Mouse (Mus musculus): ENCODE measurements around the gene Cox17.
A peak's percentile ranks its signal among the peaks of the same experiment; 100 is the strongest.
"Not testable (repeated sequence)": the region's sequence is repeated elsewhere in the genome, so short reads cannot be mapped to it uniquely, and the experiment has no call there.

Cox17 gene

GRCm38 (mm10) chr16:38346529-38347325, at the start of gene Cox17, which contains the start of gene Gm21987:
Gene Cox17, plus strand, starts transcription at chr16:38346991.
Gene Gm21987, plus strand, starts transcription at chr16:38347040.
- peak; percentile 98 for DNase-seq (ENCODE audit: low spot score)

GRCm38 (mm10) chr16:38298410-38298809, 48.4 kb upstream of the Cox17 start:
- DNase-seq (ENCODE audit: low spot score), result no peak

GRCm38 (mm10) chr16:38302367-38302766, 44.4 kb upstream of the Cox17 start:
- no peak for DNase-seq (ENCODE audit: low spot score)

GRCm38 (mm10) chr16:38304460-38305194, 42.2 kb upstream of the Cox17 start:
- DNase-seq (ENCODE audit: low spot score), result no peak

GRCm38 (mm10) chr16:38306571-38307220, 40.1 kb upstream of the Cox17 start:
- DNase-seq (ENCODE audit: low spot score), result no peak

GRCm38 (mm10) chr16:38307221-38307605, 39.6 kb upstream of the Cox17 start:
- DNase-seq (ENCODE audit: low spot score), result no peak

- no peak for DNase-seq (ENCODE audit: low spot score)
Measured at GRCm38 (mm10) chr16:38307651-38308050, 39.1 kb upstream of the Cox17 start.

GRCm38 (mm10) chr16:38308195-38308594, 38.6 kb upstream of the Cox17 start:
- DNase-seq (ENCODE audit: low spot score), result no peak

GRCm38 (mm10) chr16:38318492-38318891, 28.3 kb upstream of the Cox17 start:
- no peak for DNase-seq (ENCODE audit: low spot score)

GRCm38 (mm10) chr16:38319087-38319486, 27.7 kb upstream of the Cox17 start:
- DNase-seq (ENCODE audit: low spot score), result no peak

GRCm38 (mm10) chr16:38321452-38321935, 25.3 kb upstream of the Cox17 start:
- peak; percentile 82 for DNase-seq (ENCODE audit: low spot score)

- DNase-seq (ENCODE audit: low spot score), result no peak
Measured at GRCm38 (mm10) chr16:38324311-38324710, 22.5 kb upstream of the Cox17 start.

GRCm38 (mm10) chr16:38326778-38327397, 19.9 kb upstream of the Cox17 start:
- DNase-seq (ENCODE audit: low spot score), result no peak

GRCm38 (mm10) chr16:38329340-38329739, 17.5 kb upstream of the Cox17 start:
- DNase-seq (ENCODE audit: low spot score), result no peak

GRCm38 (mm10) chr16:38334431-38334830, 12.4 kb upstream of the Cox17 start:
- no peak for DNase-seq (ENCODE audit: low spot score)

GRCm38 (mm10) chr16:38338077-38338476, 8.7 kb upstream of the Cox17 start:
- DNase-seq (ENCODE audit: low spot score), result not testable (repeated sequence)

GRCm38 (mm10) chr16:38341396-38342324, 5.1 kb upstream of the Cox17 start, which contains the start of gene Maats1:
Gene Maats1, minus strand, starts transcription at chr16:38342143.
- DNase-seq (ENCODE audit: low spot score), result peak; percentile 94

- DNase-seq (ENCODE audit: low spot score), result peak; percentile 81
Measured at GRCm38 (mm10) chr16:38344941-38345725, 1.7 kb upstream of the Cox17 start.

- no peak for DNase-seq (ENCODE audit: low spot score)
Measured at GRCm38 (mm10) chr16:38347588-38347987, 797 bp downstream of the Cox17 start.

GRCm38 (mm10) chr16:38348217-38348761, 1.5 kb downstream of the Cox17 start:
- DNase-seq (ENCODE audit: low spot score), result no peak

Data from embryo, embryonic 10.5 days (tissue).